8 mouse cellular contexts compared by ENCODE assay signal in the genomic region with DNA sequence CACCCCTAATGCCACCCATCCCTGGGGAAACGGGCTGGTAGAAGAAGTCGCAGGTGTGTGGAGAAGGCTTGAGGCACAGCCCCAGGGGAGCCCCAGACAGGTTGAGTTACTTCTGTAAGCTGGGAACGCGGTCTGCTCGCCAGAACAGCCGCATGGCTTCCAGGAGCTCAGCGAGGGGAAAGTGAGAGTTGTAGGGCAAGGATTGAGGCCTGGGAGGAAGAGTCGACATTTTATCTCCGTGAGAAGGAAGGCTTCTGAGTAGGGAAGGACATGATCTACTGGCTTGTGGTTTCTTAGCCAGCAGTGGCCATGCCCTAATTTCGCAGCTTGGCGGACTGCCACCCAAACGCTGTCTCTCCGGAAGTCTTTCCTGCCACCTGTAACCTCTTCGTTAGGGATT. TPM values are rescaled to one million over a fixed set of nuclear protein-coding genes. Genes with fewer than 3 reads are reported as not detected.
DNase-seq lines count a peak whose midpoint lies in the region; ATAC-seq and TF ChIP-seq lines count a peak whose summit lies in the region.

No protein-coding gene starts in this region.

- no peak for TF ChIP-seq CTCF in hindbrain, postnatal 0 days (IDR thresholded peaks at IDR 0.05; ENCODE audit: low read depth)
- no peak for TF ChIP-seq CTCF in liver, postnatal 0 days (IDR thresholded peaks at IDR 0.05; ENCODE audit: low read depth)

- H3K4me3 ChIP-seq in heart, embryonic 12.5 days, result peak overlapping the region; percentile 64
- peak overlapping the region; percentile 87 to 92 for H3K4me3 ChIP-seq in ES-E14 (ENCODE audit: insufficient read depth in 1 of 2, low read depth in 1 of 2, low read length in 2 of 2, poor library complexity in 1 of 2, severe bottlenecking in 1 of 2)
- H3K4me3 ChIP-seq in hindbrain, postnatal 0 days (ENCODE audit: low read length), result peak overlapping the region; percentile 70
- peak overlapping the region; percentile 45 for H3K4me3 ChIP-seq in liver, postnatal 0 days (ENCODE audit: low read depth, low read length)

- peak overlapping the region; percentile 96 for H3K4me2 ChIP-seq in heart, embryonic 12.5 days
- peak overlapping the region; percentile 95 for H3K4me2 ChIP-seq in hindbrain, postnatal 0 days (ENCODE audit: low read depth, low read length)
- peak overlapping the region; percentile 67 for H3K4me2 ChIP-seq in liver, postnatal 0 days (ENCODE audit: low read depth, low read length)

- H3K4me1 ChIP-seq in heart, embryonic 12.5 days (replicated peaks), result no peaks in the 10 kb centered on the region; the same call in 1 of the 2 replicates
- H3K4me1 ChIP-seq in ES-E14 (ENCODE audit: control insufficient read depth in 2 of 2, insufficient read depth in 2 of 2, low read length in 2 of 2, poor library complexity in 1 of 2), result peaks cover 0 to 4% of the 10 kb centered on the region in 2 experiments; a peak in 1 of 4 replicates
- H3K4me1 ChIP-seq in hindbrain, postnatal 0 days (ENCODE audit: insufficient read depth, low read length), result no peaks in the 10 kb centered on the region
- H3K4me1 ChIP-seq in liver, postnatal 0 days (ENCODE audit: insufficient read depth), result peaks cover 3% of the 10 kb centered on the region; the same call in 1 of the 2 replicates

- WGBS in heart, embryonic 12.5 days, result 3% methylated on average over 14 of the region's 14 CpGs
- 7% methylated on average over 14 of the region's 14 CpGs for WGBS in hindbrain, postnatal 0 days
- WGBS in liver, postnatal 0 days (ENCODE audit: insufficient replicate concordance), result 2% methylated on average over 14 of the region's 14 CpGs

- no peaks in the 10 kb centered on the region for H3K9me3 ChIP-seq in heart, embryonic 12.5 days (replicated peaks)
- H3K9me3 ChIP-seq in ES-E14 (ENCODE audit: control insufficient read depth, insufficient read depth, low read depth, low read length), result no peaks in the 10 kb centered on the region
- no peaks in the 10 kb centered on the region for H3K9me3 ChIP-seq in hindbrain, postnatal 0 days (ENCODE audit: low read length)
- no peaks in the 10 kb centered on the region for H3K9me3 ChIP-seq in liver, postnatal 0 days (ENCODE audit: low read length)

- no peak overlapping the region; the same call in 1 of the 2 replicates for H3K9ac ChIP-seq in heart, embryonic 12.5 days
- H3K9ac ChIP-seq in ES-E14 (ENCODE audit: insufficient read depth, low read depth, low read length, poor library complexity, severe bottlenecking), result peak overlapping the region; percentile 62
- peak overlapping the region; percentile 67 for H3K9ac ChIP-seq in hindbrain, postnatal 0 days (replicated peaks; ENCODE audit: low read length)
- H3K9ac ChIP-seq in liver, postnatal 0 days (replicated peaks), result no peak overlapping the region

- in situ Hi-C loops in ES-E14 (cut with MboI; ENCODE audit: low sequenced_read_pairs in 2 of 2, unreplicated experiment in 2 of 2), result no loop called here

- TF ChIP-seq EP300 in liver, postnatal 0 days (IDR thresholded peaks at IDR 0.05; ENCODE audit: low read depth), result no peak

- no peaks in the 10 kb centered on the region for H3K36me3 ChIP-seq in heart, embryonic 12.5 days
- H3K36me3 ChIP-seq in ES-E14 (ENCODE audit: control insufficient read depth, insufficient read depth, low read length, poor library complexity, severe bottlenecking), result no peaks in the 10 kb centered on the region
- H3K36me3 ChIP-seq in hindbrain, postnatal 0 days (ENCODE audit: insufficient read depth, low read length), result no peaks in the 10 kb centered on the region
- no peaks in the 10 kb centered on the region for H3K36me3 ChIP-seq in liver, postnatal 0 days (replicated peaks; ENCODE audit: insufficient read depth, low read length)

- peaks cover 49% of the 10 kb centered on the region for H3K27me3 ChIP-seq in heart, embryonic 12.5 days (replicated peaks)
- H3K27me3 ChIP-seq in hindbrain, postnatal 0 days (ENCODE audit: insufficient read depth, low read length), result no peaks in the 10 kb centered on the region
- peaks cover 42% of the 10 kb centered on the region for H3K27me3 ChIP-seq in liver, postnatal 0 days (ENCODE audit: insufficient read depth, low read length)

- no peak for ATAC-seq in heart, embryonic 12.5 days (ENCODE audit: insufficient number of reproducible peaks, low FRiP score)
- ATAC-seq in common myeloid progenitor, adult 5-6 weeks (replicated peaks; ENCODE audit: low read depth, poor library complexity, severe bottlenecking), result peak; percentile 80
- no peak for ATAC-seq in hindbrain, postnatal 0 days
- ATAC-seq in liver, postnatal 0 days, result no peak

- no peak overlapping the region for H3K27ac ChIP-seq in heart, embryonic 12.5 days (ENCODE audit: poor library complexity, severe bottlenecking)
- no peak overlapping the region for H3K27ac ChIP-seq in ES-E14 (ENCODE audit: insufficient read depth, low read depth, low read length, poor library complexity, severe bottlenecking)
- peak overlapping the region; percentile 69; the same call in 1 of the 2 replicates for H3K27ac ChIP-seq in hindbrain, postnatal 0 days
- no peak overlapping the region for H3K27ac ChIP-seq in liver, postnatal 0 days (ENCODE audit: low read depth)

- DNase-seq in heart, adult 11 months, result no peak
- no peak for DNase-seq in ES-E14 (ENCODE audit: low read depth, low spot score)
- DNase-seq in hindbrain, postnatal 0 days (ENCODE audit: low spot score), result peak; percentile 42
- DNase-seq in liver, postnatal 0 days, result no peak
- peak; percentile 51 for DNase-seq in testis, postnatal 10 days (ENCODE audit: low spot score)
- DNase-seq in gastrocnemius, adult 8-10 months (ENCODE audit: low spot score in 2 of 2), result no peak

TF ChIP-seq in ES-E14, 5 proteins besides CTCF, POLR2A, EP300 and RAD21:
- TF ChIP-seq ZC3H11A (IDR thresholded peaks at IDR 0.05; ENCODE audit: borderline replicate concordance, low read depth, low read length) (no peak), MAFK (IDR thresholded peaks at IDR 0.05; ENCODE audit: insufficient read depth, low read depth, low read length) (no peak), HCFC1 (IDR thresholded peaks at IDR 0.05; ENCODE audit: borderline replicate concordance, insufficient read depth, low read length) (no peak), ZNF384 (IDR thresholded peaks at IDR 0.05; ENCODE audit: low read depth, low read length) (no peak), CHD2 (IDR thresholded peaks at IDR 0.05; ENCODE audit: low read depth, low read length) (no peak)

RNA-seq across cellular contexts. Expression of a gene that starts 0.9 kb away (rescaled TPM):
- polyA plus RNA-seq in heart, embryonic 12.5 days (2016; fragmentation: Nextera tagmentation; extraction: Ambion mirVana), result 0.26 and 0.45 TPM in 2 replicates
- total RNA-seq in ES-E14 (2012; rRNA removed), result 7.2 and 10.1 TPM in 2 replicates
- 31.4 and 40.4 TPM in 2 replicates for total RNA-seq in common myeloid progenitor, adult 5-6 weeks (2017)
- 205 and 216 TPM in 2 replicates for total RNA-seq in hindbrain, postnatal 0 days (2014; rRNA removed)
- polyA plus RNA-seq in hindbrain, postnatal 0 days (2015; fragmentation: Nextera tagmentation; extraction: Ambion mirVana), result 56.5 and 60.9 TPM in 2 replicates
- 0.16 and 0.22 TPM in 2 replicates for polyA plus RNA-seq in liver, postnatal 0 days (2015; fragmentation: Nextera tagmentation; extraction: Ambion mirVana)
- under 1 TPM; 0.07 to 0.29 (median 0.18) TPM for total RNA-seq in gastrocnemius, adult 8-10 months (2022)

Comparison
In these comparisons a context has a peak if more than half of its experiments do, and no peak if none do; other contexts are left out.
1. H3K9ac ChIP-seq: peak in ES-E14 (single experiment) and hindbrain, postnatal 0 days (single experiment); none in heart, embryonic 12.5 days (single experiment) and liver, postnatal 0 days (single experiment).
2. DNase-seq: peak in hindbrain, postnatal 0 days (single experiment) and testis, postnatal 10 days (single experiment); none in heart, adult 11 months (single experiment), ES-E14 (single experiment), liver, postnatal 0 days (single experiment) and gastrocnemius, adult 8-10 months (0 of 2).
3. Peak in every context shown above with its lines, with median percentiles within 50 percentile points of each other: H3K4me2 ChIP-seq and H3K4me3 ChIP-seq.